Mouse (Mus musculus) forebrain, embryonic 16.5 days (tissue): ENCODE measurements around the gene Wdr76. TPM values are rescaled to one million over a fixed set of nuclear protein-coding genes. Genes with fewer than 3 reads are reported as not detected.

ENCODE experiments used
- ATAC-seq: fragments of 200-750 bp; cut with Nextera tagmentation; 2 replicates; pipeline ENCODE4 v1.8.0; 2017; ENCODE audit warnings: mild to moderate bottlenecking, moderate library complexity
- H3K27ac ChIP-seq: fragments of 300-500 bp; sonication (generic); 2 replicates; pipeline ENCODE4 v1.5.1; 2014; ENCODE audit warnings: low read length, control low read depth
- H3K27me3 ChIP-seq: fragments of 300-500 bp; sonication (generic); replicated peaks from 2 replicates; pipeline ENCODE4 v1.6.1; 2014; ENCODE audit warnings: low read length; ENCODE audit not compliant: control insufficient read depth, insufficient read depth
- H3K36me3 ChIP-seq: fragments of 300-500 bp; sonication (generic); 2 replicates; pipeline ENCODE4 v1.6.1; 2014; ENCODE audit not compliant: control insufficient read depth, insufficient read depth
- H3K4me1 ChIP-seq: fragments of 300-500 bp; sonication (generic); replicated peaks from 2 replicates; pipeline ENCODE4 v1.6.1; 2014; ENCODE audit warnings: low read length; ENCODE audit not compliant: control insufficient read depth, insufficient read depth
- H3K4me2 ChIP-seq: fragments of 300-500 bp; sonication (generic); 2 replicates; pipeline ENCODE4 v1.6.1; 2014; ENCODE audit warnings: mild to moderate bottlenecking, low read length, control low read depth
- H3K4me3 ChIP-seq: fragments of 300-500 bp; sonication (generic); replicated peaks from 2 replicates; pipeline ENCODE4 v1.5.1; 2014; ENCODE audit warnings: mild to moderate bottlenecking, low read length, control low read depth
- H3K9ac ChIP-seq: fragments of 300-500 bp; sonication (generic); replicated peaks from 2 replicates; pipeline ENCODE4 v1.6.1; 2014; ENCODE audit warnings: low read depth, low read length, control low read depth
- H3K9me3 ChIP-seq: fragments of 300-500 bp; sonication (generic); 2 replicates; pipeline ENCODE4 v1.6.1; 2016; ENCODE audit warnings: low read length; ENCODE audit not compliant: control insufficient read depth
- WGBS: fragments of 180-500 bp; shearing (Covaris S2); extraction: QIAGEN DNeasy Blood & Tissue Kit; methylation state at CpG from one replicate; pipeline ENCODE4 v1.1.7; 2014; 5-methylcytosine and 5-hydroxymethylcytosine counted together
- polyA plus RNA-seq: library from polyadenylated mRNA; unstranded; fragments of >200 nt; fragmentation: Nextera tagmentation; extraction: Ambion mirVana; gene quantifications from 2 replicates; pipeline ENCODE4 v1.2.1, GENCODE M21; 2015

Wdr76 gene
- polyA plus RNA-seq, 1 experiment from 2014 or later: 6.5 TPM

GRCm38 (mm10) chr2:121551271-121551670, 44.7 kb downstream of the Wdr76 start:
- ATAC-seq: no peak
- Histone ChIP-seq H3K36me3 (peaks cover 3% of the 10 kb centered on the region; the same call in 1 of the 2 replicates), H3K9me3 (no peaks in the 10 kb centered on the region)

GRCm38 (mm10) chr2:121563117-121563516, 56.6 kb downstream of the Wdr76 start:
- Histone ChIP-seq H3K36me3 (peaks cover 7% of the 10 kb centered on the region; the same call in 1 of the 2 replicates), H3K4me3 (no peak overlapping the region), H3K27ac (no peak overlapping the region), H3K9ac (no peak overlapping the region), H3K4me2 (no peak overlapping the region), H3K4me1 (no peaks in the 10 kb centered on the region), H3K27me3 (no peaks in the 10 kb centered on the region), H3K9me3 (no peaks in the 10 kb centered on the region)
- WGBS: 97% methylated on average over 3 of the region's 3 CpGs
- ATAC-seq: no peak

More at GRCm38 (mm10) chr2:121551271-121551670, 44.7 kb downstream of the Wdr76 start:
- Histone ChIP-seq H3K4me2 (no peak overlapping the region), H3K9ac (no peak overlapping the region), H3K27me3 (no peaks in the 10 kb centered on the region), H3K4me1 (no peaks in the 10 kb centered on the region), H3K4me3 (no peak overlapping the region), H3K27ac (no peak overlapping the region)
- WGBS: 84% methylated on average over 8 of the region's 8 CpGs

- no peak overlapping the region for H3K4me2 ChIP-seq
- H3K27ac ChIP-seq: no peak overlapping the region
- 52% methylated on average over 5 of the region's 5 CpGs for WGBS
- H3K4me1 ChIP-seq: no peaks in the 10 kb centered on the region
- H3K36me3 ChIP-seq: peaks cover 2% of the 10 kb centered on the region; the same call in 1 of the 2 replicates
- no peaks in the 10 kb centered on the region for H3K27me3 ChIP-seq
- no peaks in the 10 kb centered on the region for H3K9me3 ChIP-seq
- no peak for ATAC-seq
- no peak overlapping the region for H3K9ac ChIP-seq
- H3K4me3 ChIP-seq: no peak overlapping the region
Observed at GRCm38 (mm10) chr2:121565911-121566310, 59.4 kb downstream of the Wdr76 start.

- Histone ChIP-seq H3K4me3 (no peak overlapping the region), H3K4me2 (no peak overlapping the region), H3K9ac (no peak overlapping the region), H3K36me3 (peaks cover 5% of the 10 kb centered on the region), H3K27me3 (no peaks in the 10 kb centered on the region), H3K9me3 (no peaks in the 10 kb centered on the region), H3K4me1 (no peaks in the 10 kb centered on the region), H3K27ac (no peak overlapping the region)
- 91% methylated on average over 3 of the region's 3 CpGs for WGBS
- no peak for ATAC-seq
Observed at GRCm38 (mm10) chr2:121570049-121570448, 63.5 kb downstream of the Wdr76 start.

GRCm38 (mm10) chr2:121570999-121571655, 64.6 kb downstream of the Wdr76 start:
- Histone ChIP-seq H3K4me1 (no peaks in the 10 kb centered on the region), H3K9ac (no peak overlapping the region), H3K9me3 (no peaks in the 10 kb centered on the region), H3K4me2 (no peak overlapping the region), H3K27ac (no peak overlapping the region), H3K4me3 (no peak overlapping the region), H3K36me3 (peaks cover 8% of the 10 kb centered on the region), H3K27me3 (no peaks in the 10 kb centered on the region)
- no peak for ATAC-seq
- WGBS: 83% methylated on average over 8 of the region's 8 CpGs

- Histone ChIP-seq H3K27me3 (no peaks in the 10 kb centered on the region), H3K4me2 (no peak overlapping the region), H3K36me3 (peaks cover 8% of the 10 kb centered on the region), H3K4me1 (no peaks in the 10 kb centered on the region), H3K9me3 (no peaks in the 10 kb centered on the region), H3K4me3 (no peak overlapping the region), H3K9ac (no peak overlapping the region), H3K27ac (no peak overlapping the region)
- 17% methylated on average over 7 of the region's 7 CpGs for WGBS
- peak; percentile 91 for ATAC-seq
Observed at GRCm38 (mm10) chr2:121571780-121572179, 65.3 kb downstream of the Wdr76 start.

GRCm38 (mm10) chr2:121574066-121574630, 67.6 kb downstream of the Wdr76 start:
- H3K4me2 ChIP-seq: no peak overlapping the region
- no peaks in the 10 kb centered on the region for H3K4me1 ChIP-seq
- H3K9ac ChIP-seq: no peak overlapping the region
- H3K27me3 ChIP-seq: no peaks in the 10 kb centered on the region
- H3K9me3 ChIP-seq: no peaks in the 10 kb centered on the region
- no peak overlapping the region for H3K4me3 ChIP-seq
- 81% methylated on average over 9 of the region's 9 CpGs for WGBS
- H3K27ac ChIP-seq: no peak overlapping the region
- ATAC-seq: no peak
- peaks cover 5% of the 10 kb centered on the region; the same call in 1 of the 2 replicates for H3K36me3 ChIP-seq

GRCm38 (mm10) chr2:121575741-121576201, 69.2 kb downstream of the Wdr76 start:
- Histone ChIP-seq H3K27ac (no peak overlapping the region), H3K4me2 (no peak overlapping the region), H3K27me3 (no peaks in the 10 kb centered on the region), H3K4me3 (no peak overlapping the region), H3K9ac (no peak overlapping the region), H3K36me3 (peaks cover 5% of the 10 kb centered on the region; the same call in 1 of the 2 replicates), H3K9me3 (no peaks in the 10 kb centered on the region), H3K4me1 (no peaks in the 10 kb centered on the region)
- 62% methylated on average over 8 of the region's 8 CpGs for WGBS
- ATAC-seq: no peak

- Histone ChIP-seq H3K9ac (no peak overlapping the region), H3K4me2 (no peak overlapping the region), H3K4me3 (no peak overlapping the region), H3K27ac (no peak overlapping the region; the same call in 1 of the 2 replicates), H3K4me1 (peaks cover 19% of the 10 kb centered on the region), H3K27me3 (no peaks in the 10 kb centered on the region), H3K9me3 (no peaks in the 10 kb centered on the region), H3K36me3 (no peaks in the 10 kb centered on the region)
- WGBS: 62% methylated on average over 13 of the region's 13 CpGs
- 0 out of 2 replicates have a peak, but pooled peaks have one; percentile 38 for ATAC-seq
Observed at GRCm38 (mm10) chr2:121582809-121583376, 76.4 kb downstream of the Wdr76 start.
